Mouse (Mus musculus): Measurements from ENCODE around the gene Rae1. TPM values are rescaled to one million over a fixed set of nuclear protein-coding genes. Genes with fewer than 3 reads are reported as not detected.

Rae1 gene
- polyA plus RNA-seq, 1 experiment = 34.4 TPM

- Histone ChIP-seq H3K4me1 (ENCODE audit: control insufficient read depth, insufficient read depth, insufficient read length, low read length) (peaks cover 31% of the 10 kb centered on the region), H3K27ac (replicated peaks; ENCODE audit: low read depth, low read length) (no peak overlapping the region), H3K4me3 (ENCODE audit: insufficient read depth, low read depth, low read length) (no peak overlapping the region)
Observed at GRCm38 (mm10) chr2:173027824-173028495, 28.0 kb downstream of the Rae1 start.

GRCm38 (mm10) chr2:173028508-173029031 is 28.7 kb downstream of the Rae1 start:
- H3K4me1 ChIP-seq (ENCODE audit: control insufficient read depth, insufficient read depth, insufficient read length, low read length) = peaks cover 29% of the 10 kb centered on the region
- no peak overlapping the region for H3K27ac ChIP-seq (replicated peaks; ENCODE audit: low read depth, low read length)
- H3K4me3 ChIP-seq (ENCODE audit: insufficient read depth, low read depth, low read length) = no peak overlapping the region

- peaks cover 20% of the 10 kb centered on the region for H3K4me1 ChIP-seq (ENCODE audit: control insufficient read depth, insufficient read depth, insufficient read length, low read length)
Observed at GRCm38 (mm10) chr2:173030591-173031338, 30.8 kb downstream of the Rae1 start.

GRCm38 (mm10) chr2:173033531-173033930 is 33.6 kb downstream of the Rae1 start:
- H3K4me1 ChIP-seq (ENCODE audit: control insufficient read depth, insufficient read depth, insufficient read length, low read length) = no peaks in the 10 kb centered on the region
- H3K4me3 ChIP-seq (ENCODE audit: insufficient read depth, low read depth, low read length) = no peak overlapping the region

More at GRCm38 (mm10) chr2:173030591-173031338, 30.8 kb downstream of the Rae1 start:
- H3K4me3 ChIP-seq (ENCODE audit: insufficient read depth, low read depth, low read length) = no peak overlapping the region
- no peak overlapping the region for H3K27ac ChIP-seq (replicated peaks; ENCODE audit: low read depth, low read length)

GRCm38 (mm10) chr2:173034998-173035397 is 35.1 kb downstream of the Rae1 start:
- Histone ChIP-seq H3K4me1 (ENCODE audit: control insufficient read depth, insufficient read depth, insufficient read length, low read length) (no peaks in the 10 kb centered on the region), H3K27ac (replicated peaks; ENCODE audit: low read depth, low read length) (no peak overlapping the region), H3K4me3 (ENCODE audit: insufficient read depth, low read depth, low read length) (no peak overlapping the region)

More at GRCm38 (mm10) chr2:173033531-173033930, 33.6 kb downstream of the Rae1 start:
- no peak overlapping the region for H3K27ac ChIP-seq (replicated peaks; ENCODE audit: low read depth, low read length)

GRCm38 (mm10) chr2:173035653-173036052 is 35.7 kb downstream of the Rae1 start:
- Histone ChIP-seq H3K27ac (replicated peaks; ENCODE audit: low read depth, low read length) (no peak overlapping the region), H3K4me1 (ENCODE audit: control insufficient read depth, insufficient read depth, insufficient read length, low read length) (no peaks in the 10 kb centered on the region), H3K4me3 (ENCODE audit: insufficient read depth, low read depth, low read length) (no peak overlapping the region)

- Histone ChIP-seq H3K27ac (replicated peaks; ENCODE audit: low read depth, low read length) (no peak overlapping the region), H3K4me3 (ENCODE audit: insufficient read depth, low read depth, low read length) (no peak overlapping the region), H3K4me1 (ENCODE audit: control insufficient read depth, insufficient read depth, insufficient read length, low read length) (no peaks in the 10 kb centered on the region)
Observed at GRCm38 (mm10) chr2:173036055-173036454, 36.1 kb downstream of the Rae1 start.

GRCm38 (mm10) chr2:173036611-173037010 is 36.7 kb downstream of the Rae1 start:
- Histone ChIP-seq H3K4me3 (ENCODE audit: insufficient read depth, low read depth, low read length) (no peak overlapping the region), H3K27ac (replicated peaks; ENCODE audit: low read depth, low read length) (no peak overlapping the region), H3K4me1 (ENCODE audit: control insufficient read depth, insufficient read depth, insufficient read length, low read length) (no peaks in the 10 kb centered on the region)

- no peak overlapping the region for H3K27ac ChIP-seq (replicated peaks; ENCODE audit: low read depth, low read length)
- no peaks in the 10 kb centered on the region for H3K4me1 ChIP-seq (ENCODE audit: control insufficient read depth, insufficient read depth, insufficient read length, low read length)
- H3K4me3 ChIP-seq (ENCODE audit: insufficient read depth, low read depth, low read length) = no peak overlapping the region
Observed at GRCm38 (mm10) chr2:173037347-173037746, 37.4 kb downstream of the Rae1 start.

GRCm38 (mm10) chr2:173037827-173038607 is 38.1 kb downstream of the Rae1 start:
- H3K4me1 ChIP-seq (ENCODE audit: control insufficient read depth, insufficient read depth, insufficient read length, low read length) = no peaks in the 10 kb centered on the region
- no peak overlapping the region for H3K4me3 ChIP-seq (ENCODE audit: insufficient read depth, low read depth, low read length)
- no peak overlapping the region for H3K27ac ChIP-seq (replicated peaks; ENCODE audit: low read depth, low read length)

- no peak overlapping the region for H3K4me3 ChIP-seq (ENCODE audit: insufficient read depth, low read depth, low read length)
- no peak overlapping the region for H3K27ac ChIP-seq (replicated peaks; ENCODE audit: low read depth, low read length)
- H3K4me1 ChIP-seq (ENCODE audit: control insufficient read depth, insufficient read depth, insufficient read length, low read length) = no peaks in the 10 kb centered on the region
Observed at GRCm38 (mm10) chr2:173039041-173039440, 39.1 kb downstream of the Rae1 start.

GRCm38 (mm10) chr2:173040803-173041202 is 40.9 kb downstream of the Rae1 start:
- no peak overlapping the region for H3K27ac ChIP-seq (replicated peaks; ENCODE audit: low read depth, low read length)
- H3K4me1 ChIP-seq (ENCODE audit: control insufficient read depth, insufficient read depth, insufficient read length, low read length) = peaks cover 4% of the 10 kb centered on the region
- no peak overlapping the region for H3K4me3 ChIP-seq (ENCODE audit: insufficient read depth, low read depth, low read length)

- Histone ChIP-seq H3K27ac (replicated peaks; ENCODE audit: low read depth, low read length) (no peak overlapping the region), H3K4me3 (ENCODE audit: insufficient read depth, low read depth, low read length) (no peak overlapping the region), H3K4me1 (ENCODE audit: control insufficient read depth, insufficient read depth, insufficient read length, low read length) (peaks cover 4% of the 10 kb centered on the region)
Observed at GRCm38 (mm10) chr2:173041242-173041641, 41.3 kb downstream of the Rae1 start.

GRCm38 (mm10) chr2:173041893-173042292 is 42.0 kb downstream of the Rae1 start:
- H3K27ac ChIP-seq (replicated peaks; ENCODE audit: low read depth, low read length) = no peak overlapping the region
- no peak overlapping the region for H3K4me3 ChIP-seq (ENCODE audit: insufficient read depth, low read depth, low read length)
- H3K4me1 ChIP-seq (ENCODE audit: control insufficient read depth, insufficient read depth, insufficient read length, low read length) = peaks cover 6% of the 10 kb centered on the region

Data from brown adipose tissue, adult 24 weeks (tissue).